In genomic region chr6:91366781-91367180, GRCm38 (mm10) we compare ENCODE assay signal across 26 mouse cellular contexts. TPM values are rescaled to one million over a fixed set of nuclear protein-coding genes. Genes with fewer than 3 reads are reported as not detected.
DNase-seq lines count a peak whose midpoint lies in the region; ATAC-seq and TF ChIP-seq lines count a peak whose summit lies in the region.
"Had no signal": no experiment of that assay in that cellular context is flagged by ENCODE, and none has a peak within 500 bp of the region (broad histone marks: within the 10 kb centered on the region; RNA-seq: fewer than 3 reads in every experiment).

No protein-coding gene starts in this region.

- 79% methylated on average over 1 of the region's 1 CpGs for WGBS in heart, embryonic 12.5 days
- WGBS in liver, adult 2 months, result 78% methylated on average over 1 of the region's 1 CpGs
- 73% methylated on average over 1 of the region's 1 CpGs for WGBS in liver, embryonic 11.5 days
- 96% methylated on average over 1 of the region's 1 CpGs for WGBS in midbrain, postnatal 0 days

- no peak overlapping the region for H3K4me3 ChIP-seq in heart, embryonic 12.5 days
- no peak overlapping the region for H3K4me3 ChIP-seq in liver, adult 2 months (ENCODE audit: insufficient read depth, low read depth, low read length)
- H3K4me3 ChIP-seq in liver, embryonic 11.5 days (ENCODE audit: low read depth, low read length), result no peak overlapping the region
- no peak overlapping the region for H3K4me3 ChIP-seq in midbrain, postnatal 0 days (ENCODE audit: low read depth, low read length)
- H3K4me3 ChIP-seq: embryonic facial prominence, embryonic 12.5 days; erythroblast, embryonic 14.5 days; forebrain, embryonic 13.5 days; heart, embryonic 13.5 days; hindbrain, embryonic 13.5 days; limb, embryonic 13.5 days; midbrain, embryonic 15.5 days; neural tube, embryonic 15.5 days; stomach, embryonic 15.5 days had no signal

- no peak for TF ChIP-seq CTCF in liver, adult 2 months (IDR thresholded peaks at IDR 0.05; ENCODE audit: low read depth, low read length)
- no peak for TF ChIP-seq CTCF in midbrain, postnatal 0 days (IDR thresholded peaks at IDR 0.05)

- H3K79me2 ChIP-seq in liver, adult 2 months (ENCODE audit: control insufficient read depth, insufficient read depth, low read length), result no peaks in the 10 kb centered on the region

- no peak overlapping the region for H3K9ac ChIP-seq in heart, embryonic 12.5 days
- no peak overlapping the region for H3K9ac ChIP-seq in liver, adult 2 months (ENCODE audit: low read depth, low read length)
- H3K9ac ChIP-seq in liver, embryonic 11.5 days (ENCODE audit: low read depth, low read length), result no peak overlapping the region
- no peak overlapping the region for H3K9ac ChIP-seq in midbrain, postnatal 0 days (replicated peaks; ENCODE audit: low read length, poor library complexity, severe bottlenecking)
- H3K9ac ChIP-seq: embryonic facial prominence, embryonic 12.5 days; forebrain, embryonic 13.5 days; heart, embryonic 13.5 days; hindbrain, embryonic 13.5 days; limb, embryonic 13.5 days; midbrain, embryonic 15.5 days; neural tube, embryonic 15.5 days; stomach, embryonic 15.5 days had no signal

- peak; percentile 21 for DNase-seq in heart, adult 8-10 months (ENCODE audit: low spot score)
- DNase-seq in liver, adult 2 months (ENCODE audit: extremely low read depth, low read depth, low spot score), result peak; percentile 14
- no peak for DNase-seq in liver, embryonic 11.5 days (ENCODE audit: low spot score)
- peak; percentile 48 to 63 for DNase-seq in adrenal gland, postnatal 36 days
- DNase-seq in kidney, postnatal 14 days, result peak; percentile 39
- DNase-seq in right cerebral cortex, postnatal 10 days (ENCODE audit: low spot score in 2 of 2), result no peak
- DNase-seq in midbrain, postnatal 0 days (ENCODE audit: low spot score), result no peak
- DNase-seq: cerebellum, adult 9-10 months; gastrocnemius, postnatal 25 days; lung, postnatal 14 days; right cerebral cortex, postnatal 14 days; thymus, adult 18-20 months had no signal

- no peak for ATAC-seq in heart, embryonic 12.5 days (ENCODE audit: insufficient number of reproducible peaks, low FRiP score)
- no peak for ATAC-seq in liver, embryonic 11.5 days (replicated peaks; ENCODE audit: low FRiP score)
- no peak for ATAC-seq in midbrain, postnatal 0 days (ENCODE audit: low FRiP score)
- ATAC-seq: forebrain, embryonic 13.5 days; midbrain, embryonic 15.5 days had no signal

- H3K4me2 ChIP-seq in heart, embryonic 12.5 days, result no peak overlapping the region
- no peak overlapping the region for H3K4me2 ChIP-seq in liver, embryonic 11.5 days
- H3K4me2 ChIP-seq in midbrain, postnatal 0 days (ENCODE audit: low read depth, low read length, poor library complexity, severe bottlenecking), result no peak overlapping the region
- H3K4me2 ChIP-seq: embryonic facial prominence, embryonic 12.5 days; forebrain, embryonic 13.5 days; heart, embryonic 13.5 days; hindbrain, embryonic 13.5 days; limb, embryonic 13.5 days; midbrain, embryonic 15.5 days; neural tube, embryonic 15.5 days; stomach, embryonic 15.5 days had no signal

- no peaks in the 10 kb centered on the region for H3K4me1 ChIP-seq in heart, embryonic 12.5 days (replicated peaks)
- H3K4me1 ChIP-seq in liver, adult 2 months (ENCODE audit: control insufficient read depth, insufficient read depth, low read length), result no peaks in the 10 kb centered on the region
- no peaks in the 10 kb centered on the region for H3K4me1 ChIP-seq in liver, embryonic 11.5 days (replicated peaks; ENCODE audit: control insufficient read depth, insufficient read depth, low read length)
- H3K4me1 ChIP-seq in midbrain, postnatal 0 days (ENCODE audit: insufficient read depth, low read length), result no peaks in the 10 kb centered on the region
- H3K4me1 ChIP-seq: heart, embryonic 13.5 days; midbrain, embryonic 15.5 days; stomach, embryonic 15.5 days had no signal

- no peak for TF ChIP-seq POLR2A in liver, adult 2 months (IDR thresholded peaks at IDR 0.05; ENCODE audit: extremely low read depth, insufficient read depth, low read length)

- no peaks in the 10 kb centered on the region for H3K36me3 ChIP-seq in heart, embryonic 12.5 days
- no peaks in the 10 kb centered on the region for H3K36me3 ChIP-seq in liver, adult 2 months (ENCODE audit: control insufficient read depth, insufficient read depth, low read length)
- no peaks in the 10 kb centered on the region for H3K36me3 ChIP-seq in liver, embryonic 11.5 days (ENCODE audit: control insufficient read depth, insufficient read depth, low read length)
- peaks cover 4% of the 10 kb centered on the region for H3K36me3 ChIP-seq in midbrain, postnatal 0 days (ENCODE audit: insufficient read depth, low read length)
- H3K36me3 ChIP-seq: embryonic facial prominence, embryonic 12.5 days; heart, embryonic 13.5 days; hindbrain, embryonic 13.5 days; limb, embryonic 13.5 days; midbrain, embryonic 15.5 days; neural tube, embryonic 15.5 days; stomach, embryonic 15.5 days had no signal

- no peak overlapping the region for H3K27ac ChIP-seq in heart, embryonic 12.5 days (ENCODE audit: poor library complexity, severe bottlenecking)
- H3K27ac ChIP-seq in liver, adult 2 months (replicated peaks; ENCODE audit: insufficient read depth, low read depth, low read length), result no peak overlapping the region
- H3K27ac ChIP-seq in liver, embryonic 11.5 days (ENCODE audit: low read depth, low read length), result no peak overlapping the region
- H3K27ac ChIP-seq in midbrain, postnatal 0 days (ENCODE audit: low read depth, low read length), result no peak overlapping the region
- H3K27ac ChIP-seq: embryonic facial prominence, embryonic 12.5 days; forebrain, embryonic 13.5 days; heart, embryonic 13.5 days; hindbrain, embryonic 13.5 days; limb, embryonic 13.5 days; midbrain, embryonic 15.5 days; neural tube, embryonic 15.5 days; stomach, embryonic 15.5 days had no signal

- peaks cover 57% of the 10 kb centered on the region for H3K27me3 ChIP-seq in heart, embryonic 12.5 days (replicated peaks)
- no peaks in the 10 kb centered on the region for H3K27me3 ChIP-seq in liver, adult 2 months (ENCODE audit: control insufficient read depth, insufficient read depth, low read length)
- 0 out of 2 replicates have a peak, but pooled peaks cover 3% of the 10 kb centered on the region for H3K27me3 ChIP-seq in liver, embryonic 11.5 days (replicated peaks; ENCODE audit: control insufficient read depth, insufficient read depth, low read length)
- H3K27me3 ChIP-seq in midbrain, postnatal 0 days (ENCODE audit: insufficient read depth, low read length), result no peaks in the 10 kb centered on the region
- H3K27me3 ChIP-seq: embryonic facial prominence, embryonic 12.5 days; forebrain, embryonic 13.5 days; hindbrain, embryonic 13.5 days; midbrain, embryonic 15.5 days; neural tube, embryonic 15.5 days; stomach, embryonic 15.5 days had no signal

- H3K9me3 ChIP-seq in heart, embryonic 12.5 days (replicated peaks), result no peaks in the 10 kb centered on the region
- no peaks in the 10 kb centered on the region for H3K9me3 ChIP-seq in liver, embryonic 11.5 days (ENCODE audit: control insufficient read depth, low read length)
- no peaks in the 10 kb centered on the region for H3K9me3 ChIP-seq in midbrain, postnatal 0 days (ENCODE audit: low read length)
- H3K9me3 ChIP-seq: embryonic facial prominence, embryonic 12.5 days; forebrain, embryonic 13.5 days; heart, embryonic 13.5 days; hindbrain, embryonic 13.5 days; limb, embryonic 13.5 days; midbrain, embryonic 15.5 days; neural tube, embryonic 15.5 days; stomach, embryonic 15.5 days had no signal

RNA-seq across cellular contexts. Expression of gene Wnt7a, which starts 44.4 kb away (rescaled TPM):
- total RNA-seq in heart, adult 8-10 months (2022), result not detected
- 0.21 and 0.41 TPM in 2 replicates for polyA plus RNA-seq in heart, embryonic 12.5 days (2016; fragmentation: Nextera tagmentation; extraction: Ambion mirVana)
- total RNA-seq in liver, adult 2 months (2014; rRNA removed), result not detected in 2 replicates
- not detected in 2 replicates for polyA plus RNA-seq in liver, adult 2 months (2012; rRNA removed)
- polyA plus RNA-seq in liver, embryonic 11.5 days (2014; fragmentation: Nextera tagmentation; extraction: Ambion mirVana), result 0.05 and 0.30 TPM in 2 replicates
- not detected for total RNA-seq in adrenal gland, postnatal 36 days (2021)
- total RNA-seq in midbrain, postnatal 0 days (2014; rRNA removed), result 12.9 TPM in 2 replicates
- 6.4 and 8.5 TPM in 2 replicates for polyA plus RNA-seq in midbrain, postnatal 0 days (2015; fragmentation: Nextera tagmentation; extraction: Ambion mirVana)
- total RNA-seq: gastrocnemius, postnatal 25 days; megakaryocyte-erythroid progenitor cell, adult 5-6 weeks had no signal
- polyA plus RNA-seq: C2C12; erythroblast, embryonic 14.5 days; intestine, embryonic 14.5 days; liver, embryonic 16.5 days had no signal

Comparison
In these comparisons a context has a peak if more than half of its experiments do, and no peak if none do; other contexts are left out.
1. DNase-seq: peak in heart, adult 8-10 months (single experiment), liver, adult 2 months (single experiment), adrenal gland, postnatal 36 days (2 of 2) and kidney, postnatal 14 days (single experiment); none in liver, embryonic 11.5 days (single experiment), right cerebral cortex, postnatal 10 days (0 of 2) and midbrain, postnatal 0 days (single experiment).
2. RNA of gene Wnt7a, which starts 44.4 kb away (total RNA-seq): 12.9 TPM in midbrain, postnatal 0 days; not detected in heart, adult 8-10 months, not detected in liver, adult 2 months and not detected in adrenal gland, postnatal 36 days; every median in the first group is over 10 times any median in the second.